Comparison of ENCODE assay signal across 8 mouse cellular contexts in genomic region chr7:24298635-24298972, GRCm38 (mm10). TPM values are rescaled to one million over a fixed set of nuclear protein-coding genes. Genes with fewer than 3 reads are reported as not detected.
DNase-seq lines count a peak whose midpoint lies in the region; ATAC-seq and TF ChIP-seq lines count a peak whose summit lies in the region.

No protein-coding gene starts in this region.

- no peaks in the 10 kb centered on the region for H3K27me3 ChIP-seq in kidney, postnatal 0 days (ENCODE audit: insufficient read depth, low read length)
- no peaks in the 10 kb centered on the region for H3K27me3 ChIP-seq in heart, postnatal 0 days (ENCODE audit: control insufficient read depth, insufficient read depth, low read length)
- H3K27me3 ChIP-seq in midbrain, embryonic 11.5 days (ENCODE audit: control insufficient read depth, insufficient read depth, low read length): no peaks in the 10 kb centered on the region

- TF ChIP-seq CTCF in kidney, postnatal 0 days (IDR thresholded peaks at IDR 0.05; ENCODE audit: low read depth): no peak
- TF ChIP-seq CTCF in heart, postnatal 0 days (IDR thresholded peaks at IDR 0.05; ENCODE audit: low read depth): no peak

- H3K9me3 ChIP-seq in kidney, postnatal 0 days (replicated peaks; ENCODE audit: low read length): no peaks in the 10 kb centered on the region
- no peaks in the 10 kb centered on the region for H3K9me3 ChIP-seq in heart, postnatal 0 days (replicated peaks; ENCODE audit: control insufficient read depth, low read length)
- H3K9me3 ChIP-seq in midbrain, embryonic 11.5 days (ENCODE audit: control insufficient read depth, low read length): no peaks in the 10 kb centered on the region

- no peak for ATAC-seq in kidney, postnatal 0 days (replicated peaks; ENCODE audit: low FRiP score, low read depth)
- no peak for ATAC-seq in heart, postnatal 0 days (ENCODE audit: insufficient read depth, low read depth)
- peak; percentile 39 for ATAC-seq in midbrain, embryonic 11.5 days (ENCODE audit: low FRiP score)

- DNase-seq in kidney, postnatal 0 days (ENCODE audit: low spot score): no peak
- no peak for DNase-seq in kidney, adult 9 months
- DNase-seq in heart, postnatal 0 days (ENCODE audit: low spot score): no peak
- DNase-seq in midbrain, embryonic 11.5 days (ENCODE audit: low spot score, missing footprints): no peak
- DNase-seq in frontal cortex, postnatal 36 days (ENCODE audit: low spot score in 2 of 2): no peak
- DNase-seq in embryo, embryonic 9.5 days (ENCODE audit: extremely low spot score): no peak
- DNase-seq in c-Kit-positive CD71-positive TER-119-positive erythroid progenitor cells, embryonic 14.5 days (ENCODE audit: low spot score): no peak

- 0 out of 2 replicates have a peak, but pooled peaks cover 3% of the 10 kb centered on the region for H3K4me1 ChIP-seq in kidney, postnatal 0 days (replicated peaks; ENCODE audit: insufficient read depth, low read length)
- H3K4me1 ChIP-seq in brown adipose tissue, adult 24 weeks (ENCODE audit: control insufficient read depth, insufficient read depth, insufficient read length, low read length): peaks cover 2% of the 10 kb centered on the region; the same call in 1 of the 2 replicates
- peaks cover 4% of the 10 kb centered on the region for H3K4me1 ChIP-seq in heart, postnatal 0 days (ENCODE audit: control insufficient read depth, insufficient read depth)
- H3K4me1 ChIP-seq in midbrain, embryonic 11.5 days (ENCODE audit: control insufficient read depth, insufficient read depth, low read length): peaks cover 15% of the 10 kb centered on the region

- WGBS in kidney, postnatal 0 days: 0% methylated on average over 12 of the region's 12 CpGs
- 1% methylated on average over 9 of the region's 12 CpGs for WGBS in heart, postnatal 0 days
- 0% methylated on average over 12 of the region's 12 CpGs for WGBS in midbrain, embryonic 11.5 days

- peak overlapping the region; percentile 88 for H3K4me2 ChIP-seq in kidney, postnatal 0 days (ENCODE audit: low read length)
- H3K4me2 ChIP-seq in heart, postnatal 0 days (ENCODE audit: low read depth, low read length): peak overlapping the region; percentile 86
- H3K4me2 ChIP-seq in midbrain, embryonic 11.5 days: peak overlapping the region; percentile 89

- TF ChIP-seq EP300 in heart, postnatal 0 days (IDR thresholded peaks at IDR 0.05; ENCODE audit: low read depth): no peak

- H3K4me3 ChIP-seq in kidney, postnatal 0 days (replicated peaks; ENCODE audit: low read depth, low read length): peak overlapping the region; percentile 76
- peak overlapping the region; percentile 79 for H3K4me3 ChIP-seq in brown adipose tissue, adult 24 weeks (ENCODE audit: insufficient read depth, low read depth, low read length)
- H3K4me3 ChIP-seq in heart, postnatal 0 days (ENCODE audit: low read depth, low read length): peak overlapping the region; percentile 71
- peak overlapping the region; percentile 51 for H3K4me3 ChIP-seq in midbrain, embryonic 11.5 days (ENCODE audit: low read depth, low read length)

- peak overlapping the region; percentile 91 for H3K27ac ChIP-seq in kidney, postnatal 0 days
- no peak overlapping the region for H3K27ac ChIP-seq in brown adipose tissue, adult 24 weeks (replicated peaks; ENCODE audit: low read depth, low read length)
- peak overlapping the region; percentile 36 for H3K27ac ChIP-seq in heart, postnatal 0 days (ENCODE audit: low read depth)
- H3K27ac ChIP-seq in midbrain, embryonic 11.5 days (ENCODE audit: low read depth, low read length): peak overlapping the region; percentile 82

- peak overlapping the region; percentile 75 for H3K9ac ChIP-seq in kidney, postnatal 0 days (ENCODE audit: low read depth, low read length)
- peak overlapping the region; percentile 64 for H3K9ac ChIP-seq in heart, postnatal 0 days (replicated peaks; ENCODE audit: low read depth, low read length)
- H3K9ac ChIP-seq in midbrain, embryonic 11.5 days (ENCODE audit: low read length): peak overlapping the region; percentile 72

- peaks cover 35% of the 10 kb centered on the region for H3K36me3 ChIP-seq in kidney, postnatal 0 days (ENCODE audit: insufficient read depth, low read length)
- peaks cover 34% of the 10 kb centered on the region for H3K36me3 ChIP-seq in heart, postnatal 0 days (replicated peaks; ENCODE audit: control insufficient read depth, insufficient read depth, low read length)
- H3K36me3 ChIP-seq in midbrain, embryonic 11.5 days (ENCODE audit: control insufficient read depth, insufficient read depth, low read length): peaks cover 18% of the 10 kb centered on the region

RNA-seq across cellular contexts. Expression of gene Zfp61, which starts 2.4 kb away (rescaled TPM):
- polyA plus RNA-seq in kidney, postnatal 0 days (2015; fragmentation: Nextera tagmentation; extraction: Ambion mirVana): 22.9 and 24.6 TPM in 2 replicates
- polyA plus RNA-seq in brown adipose tissue, adult 24 weeks (2012; ENCODE audit: insufficient read depth, insufficient read length, missing spikeins): 1.5 and 2.0 TPM in 2 replicates
- total RNA-seq in heart, postnatal 0 days (2014; rRNA removed; ENCODE audit: low replicate concordance): 3.4 and 14.6 TPM in 2 replicates
- polyA plus RNA-seq in heart, postnatal 0 days (2015; fragmentation: Nextera tagmentation; extraction: Ambion mirVana): 6.7 and 6.8 TPM in 2 replicates
- 37.1 and 40.8 TPM in 2 replicates for polyA plus RNA-seq in midbrain, embryonic 11.5 days (2014; fragmentation: Nextera tagmentation; extraction: Ambion mirVana)

RNA-seq across cellular contexts. Expression of gene Zfp94, which starts 17.9 kb away (rescaled TPM):
- polyA plus RNA-seq in kidney, postnatal 0 days (2015; fragmentation: Nextera tagmentation; extraction: Ambion mirVana): 9.8 and 10.0 TPM in 2 replicates
- polyA plus RNA-seq in brown adipose tissue, adult 24 weeks (2012; ENCODE audit: insufficient read depth, insufficient read length, missing spikeins): 3.8 and 4.5 TPM in 2 replicates
- 0.95 and 4.1 TPM in 2 replicates for total RNA-seq in heart, postnatal 0 days (2014; rRNA removed; ENCODE audit: low replicate concordance)
- polyA plus RNA-seq in heart, postnatal 0 days (2015; fragmentation: Nextera tagmentation; extraction: Ambion mirVana): 2.8 and 2.9 TPM in 2 replicates
- polyA plus RNA-seq in midbrain, embryonic 11.5 days (2014; fragmentation: Nextera tagmentation; extraction: Ambion mirVana): 13.0 and 14.3 TPM in 2 replicates

RNA-seq across cellular contexts. Expression of gene Zfp93, which starts 28.4 kb away (rescaled TPM):
- polyA plus RNA-seq in kidney, postnatal 0 days (2015; fragmentation: Nextera tagmentation; extraction: Ambion mirVana): 7.5 and 8.9 TPM in 2 replicates
- 1.4 and 4.4 TPM in 2 replicates for polyA plus RNA-seq in brown adipose tissue, adult 24 weeks (2012; ENCODE audit: insufficient read depth, insufficient read length, missing spikeins)
- 6.8 and 7.8 TPM in 2 replicates for total RNA-seq in heart, postnatal 0 days (2014; rRNA removed; ENCODE audit: low replicate concordance)
- 4.1 and 5.0 TPM in 2 replicates for polyA plus RNA-seq in heart, postnatal 0 days (2015; fragmentation: Nextera tagmentation; extraction: Ambion mirVana)
- polyA plus RNA-seq in midbrain, embryonic 11.5 days (2014; fragmentation: Nextera tagmentation; extraction: Ambion mirVana): 7.1 and 8.8 TPM in 2 replicates

RNA-seq across cellular contexts. Expression of gene Tescl, which starts 35.1 kb away (rescaled TPM):
- polyA plus RNA-seq in kidney, postnatal 0 days (2015; fragmentation: Nextera tagmentation; extraction: Ambion mirVana): 0.27 and 0.45 TPM in 2 replicates
- polyA plus RNA-seq in brown adipose tissue, adult 24 weeks (2012; ENCODE audit: insufficient read depth, insufficient read length, missing spikeins): not detected in 2 replicates
- total RNA-seq in heart, postnatal 0 days (2014; rRNA removed; ENCODE audit: low replicate concordance): not detected in 2 replicates
- 0.14 TPM in 1 of 2 replicates, not detected in the other for polyA plus RNA-seq in heart, postnatal 0 days (2015; fragmentation: Nextera tagmentation; extraction: Ambion mirVana)
- polyA plus RNA-seq in midbrain, embryonic 11.5 days (2014; fragmentation: Nextera tagmentation; extraction: Ambion mirVana): 0.26 TPM in 1 of 2 replicates, not detected in the other

RNA-seq across cellular contexts. Expression of gene Zfp108, which starts 44.0 kb away (rescaled TPM):
- 3.2 and 3.3 TPM in 2 replicates for polyA plus RNA-seq in kidney, postnatal 0 days (2015; fragmentation: Nextera tagmentation; extraction: Ambion mirVana)
- 0.88 and 1.8 TPM in 2 replicates for polyA plus RNA-seq in brown adipose tissue, adult 24 weeks (2012; ENCODE audit: insufficient read depth, insufficient read length, missing spikeins)
- 1.1 and 2.5 TPM in 2 replicates for total RNA-seq in heart, postnatal 0 days (2014; rRNA removed; ENCODE audit: low replicate concordance)
- polyA plus RNA-seq in heart, postnatal 0 days (2015; fragmentation: Nextera tagmentation; extraction: Ambion mirVana): 1.1 and 1.5 TPM in 2 replicates
- 2.5 and 2.7 TPM in 2 replicates for polyA plus RNA-seq in midbrain, embryonic 11.5 days (2014; fragmentation: Nextera tagmentation; extraction: Ambion mirVana)
